Mouse (Mus musculus) stomach, postnatal 0 days (tissue): Measurements from ENCODE around the gene Ubxn6.

Experiments used
- CTCF ChIP-seq: IDR thresholded peaks from 2 replicates; pipeline ENCODE4 v1.5.1; 2016; ENCODE audit warnings: antibody characterized with exemption, low read depth, mild to moderate bottlenecking, moderate library complexity
- EP300 ChIP-seq: optimal IDR thresholded peaks from 2 replicates; pipeline ENCODE3; 2016; ENCODE audit warnings: antibody characterized with exemption

- TF ChIP-seq CTCF (no peak), EP300 (no peak)
These were observed 2.6 kb downstream of the Ubxn6 start for GRCm38 (mm10) chr17:56072243-56072642.
